25 mouse cellular contexts compared by ENCODE assay signal in genomic region chr6:48913587-48913986, GRCm38 (mm10). TPM values are rescaled to one million over a fixed set of nuclear protein-coding genes. Genes with fewer than 3 reads are reported as not detected.
DNase-seq lines count a peak whose midpoint lies in the region; ATAC-seq and TF ChIP-seq lines count a peak whose summit lies in the region.
"Had no signal": no experiment of that assay in that cellular context is flagged by ENCODE, and none has a peak within 500 bp of the region (broad histone marks: within the 10 kb centered on the region; RNA-seq: fewer than 3 reads in every experiment).

No protein-coding gene starts in this region.

- no peak for ATAC-seq in kidney, embryonic 14.5 days (ENCODE audit: low FRiP score, low TSS enrichment)
- ATAC-seq: forebrain, embryonic 14.5 days had no signal

- no peaks in the 10 kb centered on the region for H3K4me1 ChIP-seq in kidney, adult 2 months (ENCODE audit: control insufficient read depth, insufficient read depth, low read length)
- no peaks in the 10 kb centered on the region for H3K4me1 ChIP-seq in kidney, embryonic 14.5 days (ENCODE audit: control insufficient read depth, insufficient read depth, low read length)
- H3K4me1 ChIP-seq: embryonic facial prominence, embryonic 13.5 days; embryonic facial prominence, embryonic 15.5 days; forebrain, embryonic 10.5 days; forebrain, embryonic 12.5 days had no signal

- no peak overlapping the region for H3K4me3 ChIP-seq in kidney, adult 2 months (ENCODE audit: insufficient read depth, low read depth, low read length)
- H3K4me3 ChIP-seq in kidney, embryonic 14.5 days (ENCODE audit: low read length): no peak overlapping the region
- H3K4me3 ChIP-seq: embryonic facial prominence, embryonic 13.5 days; embryonic facial prominence, embryonic 15.5 days; erythroblast, embryonic 14.5 days; forebrain, embryonic 10.5 days; forebrain, embryonic 12.5 days had no signal

- no peaks in the 10 kb centered on the region for H3K36me3 ChIP-seq in kidney, adult 2 months (ENCODE audit: control insufficient read depth, insufficient read depth, low read length)
- no peaks in the 10 kb centered on the region for H3K36me3 ChIP-seq in kidney, embryonic 14.5 days (ENCODE audit: control insufficient read depth, insufficient read depth, low read length)
- H3K36me3 ChIP-seq: embryonic facial prominence, embryonic 13.5 days; embryonic facial prominence, embryonic 15.5 days; forebrain, embryonic 10.5 days; forebrain, embryonic 12.5 days had no signal

- H3K9me3 ChIP-seq in kidney, embryonic 14.5 days (ENCODE audit: control insufficient read depth, low read length): no peaks in the 10 kb centered on the region
- H3K9me3 ChIP-seq: embryonic facial prominence, embryonic 13.5 days; embryonic facial prominence, embryonic 15.5 days; forebrain, embryonic 10.5 days; forebrain, embryonic 12.5 days had no signal

- no peak overlapping the region for H3K9ac ChIP-seq in kidney, embryonic 14.5 days (ENCODE audit: low read depth, low read length)
- H3K9ac ChIP-seq: embryonic facial prominence, embryonic 13.5 days; embryonic facial prominence, embryonic 15.5 days; forebrain, embryonic 12.5 days had no signal

- no peak overlapping the region for H3K4me2 ChIP-seq in kidney, embryonic 14.5 days (replicated peaks; ENCODE audit: low read depth, low read length)
- H3K4me2 ChIP-seq: embryonic facial prominence, embryonic 13.5 days; embryonic facial prominence, embryonic 15.5 days; forebrain, embryonic 12.5 days had no signal

- DNase-seq in kidney, adult 11 months: peak; percentile 34
- no peak for DNase-seq in kidney, adult 2 months
- peak; percentile 24 for DNase-seq in kidney, postnatal 10 days
- DNase-seq in kidney, postnatal 4 days: no peak
- peak; percentile 6 to 22 for DNase-seq in kidney, postnatal 36 days
- DNase-seq: adrenal gland, adult 2 months; adrenal gland, postnatal 10 days; adrenal gland, postnatal 25 days; cerebellum, adult 11 months; cerebellum, adult 18-20 months; cerebellum, adult 8-10 months; cerebellum, adult 9-11 months; cerebellum, postnatal 14 days; cerebellum, postnatal 36 days; embryo, embryonic 11 days had no signal

- TF ChIP-seq POLR2A in kidney, adult 2 months (IDR thresholded peaks at IDR 0.05; ENCODE audit: low read depth, low read length): no peak

- no peak for TF ChIP-seq CTCF in kidney, adult 2 months (conservative IDR thresholded peaks at IDR 0.05; ENCODE audit: insufficient read depth, insufficient read length, low read depth, low read length)

- no peak overlapping the region for H3K27ac ChIP-seq in kidney, adult 2 months (ENCODE audit: insufficient read depth, low read depth, low read length)
- H3K27ac ChIP-seq in kidney, embryonic 14.5 days (ENCODE audit: low read depth, low read length): no peak overlapping the region
- H3K27ac ChIP-seq: embryonic facial prominence, embryonic 13.5 days; embryonic facial prominence, embryonic 15.5 days; forebrain, embryonic 10.5 days; forebrain, embryonic 12.5 days had no signal

- 86% methylated on average over 2 of the region's 2 CpGs for WGBS in kidney, adult 2 months
- WGBS in kidney, embryonic 14.5 days: 90% methylated on average over 2 of the region's 2 CpGs

- H3K27me3 ChIP-seq in kidney, adult 2 months (replicated peaks; ENCODE audit: control insufficient read depth, insufficient read depth, low read length): no peaks in the 10 kb centered on the region
- no peaks in the 10 kb centered on the region for H3K27me3 ChIP-seq in kidney, embryonic 14.5 days (ENCODE audit: control insufficient read depth, insufficient read depth, low read length)
- H3K27me3 ChIP-seq: embryonic facial prominence, embryonic 13.5 days; embryonic facial prominence, embryonic 15.5 days; forebrain, embryonic 12.5 days had no signal

RNA-seq across cellular contexts. Expression of gene 1600015I10Rik, which starts 16.1 kb away (rescaled TPM):
- not detected in 2 replicates for polyA plus RNA-seq in kidney, adult 2 months (2012; rRNA removed)
- not detected in 2 replicates for polyA plus RNA-seq in kidney, embryonic 14.5 days (2014; fragmentation: Nextera tagmentation; extraction: Ambion mirVana)
- polyA plus RNA-seq: adrenal gland, adult 2 months; brain, embryonic 14.5 days; C2C12; embryonic facial prominence, embryonic 11.5 days; embryonic facial prominence, embryonic 13.5 days; embryonic facial prominence, embryonic 15.5 days; erythroblast, embryonic 14.5 days; forebrain, embryonic 10.5 days; forebrain, embryonic 12.5 days; forebrain, embryonic 14.5 days had no signal

RNA-seq across cellular contexts. Expression of gene Aoc1, which starts 40.9 kb away (rescaled TPM):
- polyA plus RNA-seq in kidney, adult 2 months (2012; rRNA removed): 7.3 and 7.7 TPM in 2 replicates
- 0.99 and 1.4 TPM in 2 replicates for polyA plus RNA-seq in kidney, embryonic 14.5 days (2014; fragmentation: Nextera tagmentation; extraction: Ambion mirVana)
- polyA plus RNA-seq: adrenal gland, adult 2 months; C2C12; embryonic facial prominence, embryonic 11.5 days; embryonic facial prominence, embryonic 13.5 days; erythroblast, embryonic 14.5 days; forebrain, embryonic 12.5 days; forebrain, embryonic 14.5 days had no signal

Comparison
In these comparisons a context has a peak if more than half of its experiments do, and no peak if none do; other contexts are left out.
1. DNase-seq: peak in kidney, adult 11 months (single experiment), kidney, postnatal 10 days (single experiment) and kidney, postnatal 36 days (2 of 2); none in kidney, adult 2 months (single experiment) and kidney, postnatal 4 days (0 of 2).